Mouse (Mus musculus): Measurements from ENCODE around the gene Aif1. TPM values are rescaled to one million over a fixed set of nuclear protein-coding genes. Genes with fewer than 3 reads are reported as not detected.

Gene Aif1
- polyA plus RNA-seq, 1 experiment from 2014 or later: 20.0 TPM

DNA sequence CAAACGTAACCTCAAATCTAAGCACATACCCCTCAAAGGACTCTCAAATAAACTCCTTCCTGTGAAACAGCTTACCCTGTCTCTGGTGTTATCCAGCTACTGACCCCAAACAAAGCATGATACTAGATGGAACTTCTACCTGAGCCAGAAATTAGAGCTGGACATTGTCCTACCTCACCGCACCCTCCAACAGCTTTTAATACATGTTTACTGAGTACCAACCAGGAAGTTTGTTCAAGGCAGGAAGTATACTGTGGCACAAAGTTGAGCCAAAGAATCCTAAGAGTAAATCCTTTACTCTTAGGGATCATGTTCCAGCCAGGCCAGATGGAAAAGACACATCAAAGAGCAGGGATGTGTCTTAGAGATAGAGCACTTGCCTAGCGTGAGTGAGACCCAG, 34.7 kb upstream of the Aif1 start:
- Histone ChIP-seq H3K36me3 (ENCODE audit: control insufficient read depth, insufficient read depth, low read length) (no peaks in the 10 kb centered on the region), H3K4me2 (no peak overlapping the region), H3K4me3 (ENCODE audit: low read depth, low read length) (no peak overlapping the region), H3K4me1 (replicated peaks; ENCODE audit: control insufficient read depth, insufficient read depth, low read length) (peaks cover 2% of the 10 kb centered on the region; the same call in 1 of the 2 replicates), H3K27me3 (replicated peaks; ENCODE audit: control insufficient read depth, insufficient read depth, low read length) (no peaks in the 10 kb centered on the region), H3K27ac (ENCODE audit: low read depth, low read length) (no peak overlapping the region), H3K9ac (ENCODE audit: low read depth, low read length) (no peak overlapping the region), H3K9me3 (ENCODE audit: control insufficient read depth, low read length) (no peaks in the 10 kb centered on the region)
- 69% methylated on average over 3 of the region's 3 CpGs for WGBS
- DNase-seq (ENCODE audit: low spot score): no peak
- ATAC-seq (replicated peaks; ENCODE audit: low FRiP score): no peak

DNA sequence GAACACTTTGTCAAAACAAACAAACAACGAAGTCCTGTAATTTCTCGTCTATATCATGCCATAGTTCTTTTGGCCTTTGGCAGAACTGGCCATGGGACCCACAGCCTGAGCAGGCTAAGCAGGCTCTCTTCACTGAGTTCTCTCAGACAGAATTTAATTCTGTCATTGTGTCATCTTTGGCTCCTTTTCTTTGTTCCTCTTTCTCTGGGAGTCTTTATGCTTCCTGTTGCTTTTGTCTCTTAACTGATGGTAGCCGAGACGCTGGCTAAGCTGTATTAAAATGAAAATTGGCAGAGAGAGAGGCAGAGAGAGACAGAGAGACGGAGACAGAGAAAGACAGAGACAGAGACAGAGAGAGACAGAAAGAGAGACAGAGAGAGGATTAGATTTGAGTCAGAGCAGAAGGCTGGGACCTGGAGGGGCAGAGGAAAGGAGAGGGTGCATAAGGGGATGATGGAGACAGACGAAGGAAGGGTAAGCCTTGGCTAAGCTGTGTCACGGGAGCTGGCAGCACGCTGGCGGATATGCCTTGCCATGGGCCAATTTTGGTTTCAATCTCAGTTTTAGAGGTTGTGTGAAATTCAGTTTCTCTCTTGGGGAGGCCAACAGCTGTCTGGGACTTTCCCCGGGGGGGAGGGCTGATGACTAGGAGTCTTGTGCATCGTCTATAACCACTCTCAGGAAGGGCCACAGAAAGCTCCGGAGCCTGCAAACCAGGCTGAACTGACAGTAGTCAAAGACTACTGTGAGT, 34.1 kb upstream of the Aif1 start:
- Histone ChIP-seq H3K27ac (ENCODE audit: low read depth, low read length) (no peak overlapping the region), H3K36me3 (ENCODE audit: control insufficient read depth, insufficient read depth, low read length) (no peaks in the 10 kb centered on the region), H3K4me3 (ENCODE audit: low read depth, low read length) (no peak overlapping the region), H3K4me2 (no peak overlapping the region), H3K4me1 (replicated peaks; ENCODE audit: control insufficient read depth, insufficient read depth, low read length) (peaks cover 2% of the 10 kb centered on the region; the same call in 1 of the 2 replicates), H3K9ac (ENCODE audit: low read depth, low read length) (no peak overlapping the region), H3K9me3 (ENCODE audit: control insufficient read depth, low read length) (no peaks in the 10 kb centered on the region), H3K27me3 (replicated peaks; ENCODE audit: control insufficient read depth, insufficient read depth, low read length) (peaks cover 5% of the 10 kb centered on the region)
- 61% methylated on average over 12 of the region's 12 CpGs for WGBS
- ATAC-seq (replicated peaks; ENCODE audit: low FRiP score): no peak
- no peak for DNase-seq (ENCODE audit: low spot score)

DNA sequence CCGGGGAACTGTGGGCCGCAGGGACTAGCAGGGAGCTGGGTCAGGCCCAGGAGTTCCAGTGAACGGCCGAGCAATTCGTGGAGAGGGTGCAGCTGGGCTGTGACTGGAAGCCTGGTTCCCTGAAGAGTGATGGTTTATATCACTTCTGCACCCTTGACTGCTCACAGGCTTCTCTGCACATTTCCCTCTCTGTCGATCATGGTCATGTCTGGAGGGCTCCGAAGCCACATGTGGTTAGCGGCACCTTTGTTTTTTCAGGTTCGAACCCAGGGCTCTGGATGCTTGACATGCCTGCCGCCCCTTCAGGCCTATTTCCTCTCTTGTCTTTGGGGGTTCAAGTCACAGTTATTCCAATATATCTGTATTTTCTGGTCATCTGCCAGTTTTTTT, 29.5 kb upstream of the Aif1 start:
- Histone ChIP-seq H3K4me1 (replicated peaks; ENCODE audit: control insufficient read depth, insufficient read depth, low read length) (peaks cover 3% of the 10 kb centered on the region; the same call in 1 of the 2 replicates), H3K36me3 (ENCODE audit: control insufficient read depth, insufficient read depth, low read length) (no peaks in the 10 kb centered on the region), H3K9me3 (ENCODE audit: control insufficient read depth, low read length) (no peaks in the 10 kb centered on the region), H3K4me3 (ENCODE audit: low read depth, low read length) (no peak overlapping the region), H3K27me3 (replicated peaks; ENCODE audit: control insufficient read depth, insufficient read depth, low read length) (peaks cover 51% of the 10 kb centered on the region), H3K27ac (ENCODE audit: low read depth, low read length) (no peak overlapping the region), H3K9ac (ENCODE audit: low read depth, low read length) (no peak overlapping the region), H3K4me2 (no peak overlapping the region)
- ATAC-seq (replicated peaks; ENCODE audit: low FRiP score) (no peak), DNase-seq (ENCODE audit: low spot score) (no peak)
- 48% methylated on average over 10 of the region's 10 CpGs for WGBS

DNA sequence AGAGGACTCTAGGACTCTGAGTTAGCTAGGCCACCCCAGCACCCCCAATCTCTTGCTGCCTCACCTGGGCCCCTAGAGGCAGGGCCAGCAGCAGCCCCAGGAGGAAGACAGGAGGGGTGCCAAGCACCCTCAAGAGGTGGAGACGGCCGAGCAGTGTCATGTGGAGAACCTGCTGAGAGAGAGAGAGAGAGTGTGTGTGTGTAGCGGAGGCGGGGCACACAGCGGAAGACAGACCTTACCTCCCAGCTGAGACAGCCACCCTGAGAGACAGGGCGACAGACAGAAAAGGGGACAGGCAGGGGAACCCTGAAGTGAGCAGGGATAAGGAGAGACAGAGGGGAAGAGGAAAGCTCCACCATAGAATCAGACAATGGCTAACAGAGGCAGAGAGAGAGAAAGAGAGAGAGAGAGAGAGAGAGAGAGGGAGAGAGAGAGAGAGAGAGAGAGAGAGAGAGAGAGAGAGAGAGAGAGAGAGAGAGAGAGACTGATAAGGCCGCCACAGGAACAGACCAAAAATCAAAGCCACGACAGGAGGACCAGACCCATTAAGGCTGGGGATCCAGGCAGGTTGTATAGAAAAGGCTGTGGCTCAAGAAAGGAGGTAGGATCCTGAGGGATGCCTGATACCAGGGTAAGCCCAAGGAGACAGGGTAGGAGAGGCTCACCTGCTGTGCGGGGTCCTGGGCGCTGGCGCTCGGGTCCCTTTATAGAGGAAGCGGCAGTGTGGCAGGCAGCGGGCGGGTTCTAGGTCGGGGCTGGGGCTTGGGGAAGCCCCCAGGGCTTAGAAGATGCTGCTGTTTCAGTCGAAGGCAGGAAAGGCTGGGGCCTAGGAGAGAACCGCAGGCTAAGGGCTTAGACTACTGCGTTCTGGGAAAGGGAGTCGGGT, 28.9 kb upstream of the Aif1 start, which contains the start of gene Lta:
TSS of gene Lta (minus strand) at position 858 of the 886 bp plus-strand sequence.
- Histone ChIP-seq H3K36me3 (ENCODE audit: control insufficient read depth, insufficient read depth, low read length) (no peaks in the 10 kb centered on the region), H3K27me3 (replicated peaks; ENCODE audit: control insufficient read depth, insufficient read depth, low read length) (peaks cover 51% of the 10 kb centered on the region), H3K27ac (ENCODE audit: low read depth, low read length) (no peak within 1 kb of the TSS), H3K4me1 (replicated peaks; ENCODE audit: control insufficient read depth, insufficient read depth, low read length) (peaks cover 3% of the 10 kb centered on the region; the same call in 1 of the 2 replicates), H3K9me3 (ENCODE audit: control insufficient read depth, low read length) (no peaks in the 10 kb centered on the region), H3K4me2 (no peak within 1 kb of the TSS), H3K9ac (ENCODE audit: low read depth, low read length) (no peak within 1 kb of the TSS), H3K4me3 (ENCODE audit: low read depth, low read length) (no peak within 1 kb of the TSS)
- DNase-seq (ENCODE audit: low spot score) (no peak), ATAC-seq (replicated peaks; ENCODE audit: low FRiP score) (no peak)
- WGBS: 29% methylated on average over 20 of the region's 20 CpGs

DNA sequence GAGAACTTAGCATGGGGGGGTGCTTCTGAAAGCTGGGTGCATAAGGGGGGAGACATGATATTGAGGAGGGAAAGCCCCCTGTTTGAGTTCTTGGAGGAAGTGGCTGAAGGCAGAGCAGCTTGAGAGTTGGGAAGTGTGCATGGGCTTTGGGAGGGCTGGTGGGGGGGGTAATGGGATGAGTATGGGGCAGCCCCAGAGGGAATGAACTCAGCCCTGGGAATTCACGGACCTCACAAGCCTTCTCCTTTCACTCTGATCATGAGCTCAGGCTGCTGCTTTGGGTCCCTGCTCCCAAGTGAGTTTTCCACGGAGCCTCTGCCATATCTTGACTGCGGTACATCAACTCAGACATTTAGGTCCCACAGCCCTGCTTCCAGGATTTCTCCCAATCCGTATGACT, 26.6 kb upstream of the Aif1 start:
- Histone ChIP-seq H3K4me1 (replicated peaks; ENCODE audit: control insufficient read depth, insufficient read depth, low read length) (peaks cover 3% of the 10 kb centered on the region; the same call in 1 of the 2 replicates), H3K36me3 (ENCODE audit: control insufficient read depth, insufficient read depth, low read length) (no peaks in the 10 kb centered on the region), H3K4me3 (ENCODE audit: low read depth, low read length) (no peak overlapping the region), H3K9ac (ENCODE audit: low read depth, low read length) (no peak overlapping the region), H3K27ac (ENCODE audit: low read depth, low read length) (no peak overlapping the region), H3K9me3 (ENCODE audit: control insufficient read depth, low read length) (no peaks in the 10 kb centered on the region), H3K27me3 (replicated peaks; ENCODE audit: control insufficient read depth, insufficient read depth, low read length) (peaks cover 57% of the 10 kb centered on the region), H3K4me2 (no peak overlapping the region)
- no peak for DNase-seq (ENCODE audit: low spot score)
- WGBS: 56% methylated on average over 4 of the region's 4 CpGs
- no peak for ATAC-seq (replicated peaks; ENCODE audit: low FRiP score)

DNA sequence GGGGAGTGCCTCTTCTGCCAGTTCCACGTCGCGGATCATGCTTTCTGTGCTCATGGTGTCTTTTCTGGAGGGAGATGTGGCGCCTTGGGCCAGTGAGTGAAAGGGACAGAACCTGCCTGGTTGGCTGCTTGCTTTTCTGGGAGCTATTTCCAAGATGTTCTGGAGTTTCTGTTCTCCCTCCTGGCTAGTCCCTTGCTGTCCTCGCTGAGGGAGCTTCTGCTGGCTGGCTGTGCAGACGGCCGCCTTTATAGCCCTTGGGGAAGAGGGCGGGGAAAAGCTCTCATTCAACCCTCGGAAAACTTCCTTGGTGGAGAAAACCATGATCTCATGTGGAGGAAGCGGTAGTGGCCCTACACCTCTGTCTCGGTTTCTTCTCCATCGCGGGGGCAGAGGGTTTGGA, 25.9 kb upstream of the Aif1 start, which contains the start of gene Tnf:
TSS of gene Tnf (minus strand) at position 221 of the 400 bp plus-strand sequence.
- WGBS: 24% methylated on average over 13 of the region's 13 CpGs
- no peak for DNase-seq (ENCODE audit: low spot score)

DNA sequence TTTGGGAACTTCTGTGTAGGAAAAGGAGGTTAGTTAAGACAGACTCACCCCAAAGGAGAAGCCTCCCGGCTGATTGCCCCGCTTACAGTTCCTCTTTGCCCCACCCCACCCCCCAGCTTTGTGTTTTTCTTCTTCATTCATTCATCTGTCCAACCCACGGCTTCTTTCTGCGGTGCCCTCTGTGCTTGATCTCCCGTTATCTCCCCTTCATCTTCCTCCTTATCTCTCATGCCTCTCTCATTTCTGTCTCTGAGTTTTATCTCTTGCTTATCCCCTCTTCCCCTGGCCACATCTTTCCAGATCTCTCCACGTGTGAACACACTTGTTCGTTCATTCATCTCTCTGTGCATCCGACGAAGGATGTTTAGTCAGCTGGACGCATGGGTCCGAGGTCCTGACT, 25.3 kb upstream of the Aif1 start:
- peaks cover 62% of the 10 kb centered on the region for H3K27me3 ChIP-seq (replicated peaks; ENCODE audit: control insufficient read depth, insufficient read depth, low read length)
- ATAC-seq (replicated peaks; ENCODE audit: low FRiP score) (no peak), DNase-seq (ENCODE audit: low spot score) (no peak)
- 35% methylated on average over 11 of the region's 11 CpGs for WGBS
- H3K4me2 ChIP-seq: peak overlapping the region; percentile 44
- H3K36me3 ChIP-seq (ENCODE audit: control insufficient read depth, insufficient read depth, low read length): no peaks in the 10 kb centered on the region
- no peaks in the 10 kb centered on the region for H3K9me3 ChIP-seq (ENCODE audit: control insufficient read depth, low read length)
- peaks cover 3% of the 10 kb centered on the region; the same call in 1 of the 2 replicates for H3K4me1 ChIP-seq (replicated peaks; ENCODE audit: control insufficient read depth, insufficient read depth, low read length)
- H3K27ac ChIP-seq (ENCODE audit: low read depth, low read length): no peak overlapping the region
- no peak overlapping the region for H3K9ac ChIP-seq (ENCODE audit: low read depth, low read length)
- peak overlapping the region; percentile 22 for H3K4me3 ChIP-seq (ENCODE audit: low read depth, low read length)

More for the DNA sequence above, 25.9 kb upstream of the Aif1 start, which contains the start of gene Tnf:
- Histone ChIP-seq H3K27me3 (replicated peaks; ENCODE audit: control insufficient read depth, insufficient read depth, low read length) (peaks cover 57% of the 10 kb centered on the region), H3K9me3 (ENCODE audit: control insufficient read depth, low read length) (no peaks in the 10 kb centered on the region), H3K36me3 (ENCODE audit: control insufficient read depth, insufficient read depth, low read length) (no peaks in the 10 kb centered on the region), H3K4me1 (replicated peaks; ENCODE audit: control insufficient read depth, insufficient read depth, low read length) (peaks cover 3% of the 10 kb centered on the region; the same call in 1 of the 2 replicates), H3K9ac (ENCODE audit: low read depth, low read length) (no peak within 1 kb of the TSS), H3K27ac (ENCODE audit: low read depth, low read length) (no peak within 1 kb of the TSS), H3K4me2 (peak within 1 kb of the TSS; percentile 44), H3K4me3 (ENCODE audit: low read depth, low read length) (peak within 1 kb of the TSS; percentile 22)
- ATAC-seq (replicated peaks; ENCODE audit: low FRiP score): no peak

DNA sequence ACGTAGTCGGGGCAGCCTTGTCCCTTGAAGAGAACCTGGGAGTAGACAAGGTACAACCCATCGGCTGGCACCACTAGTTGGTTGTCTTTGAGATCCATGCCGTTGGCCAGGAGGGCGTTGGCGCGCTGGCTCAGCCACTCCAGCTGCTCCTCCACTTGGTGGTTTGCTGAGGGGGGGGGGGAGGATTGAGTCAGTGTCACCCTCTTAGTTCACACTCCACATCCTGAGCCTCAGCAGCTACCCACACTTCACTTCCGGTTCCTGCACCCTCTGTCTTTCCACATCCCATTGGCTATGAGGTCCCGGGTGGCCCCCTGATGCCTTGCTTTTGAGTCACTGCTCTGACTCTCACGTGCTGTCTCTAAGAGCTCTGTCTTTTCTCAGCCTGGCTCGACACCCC, 24.5 kb upstream of the Aif1 start:
- no peaks in the 10 kb centered on the region for H3K9me3 ChIP-seq (ENCODE audit: control insufficient read depth, low read length)
- 52% methylated on average over 11 of the region's 11 CpGs for whole genome bisulfite sequencing
- peaks cover 3% of the 10 kb centered on the region; the same call in 1 of the 2 replicates for H3K4me1 ChIP-seq (replicated peaks; ENCODE audit: control insufficient read depth, insufficient read depth, low read length)
- no peak for ATAC-seq (replicated peaks; ENCODE audit: low FRiP score)
- peaks cover 62% of the 10 kb centered on the region for H3K27me3 ChIP-seq (replicated peaks; ENCODE audit: control insufficient read depth, insufficient read depth, low read length)
- H3K27ac ChIP-seq (ENCODE audit: low read depth, low read length): no peak overlapping the region
- DNase-seq (ENCODE audit: low spot score): no peak
- H3K4me2 ChIP-seq: peak overlapping the region; percentile 44
- H3K36me3 ChIP-seq (ENCODE audit: control insufficient read depth, insufficient read depth, low read length): no peaks in the 10 kb centered on the region
- H3K9ac ChIP-seq (ENCODE audit: low read depth, low read length): no peak overlapping the region
- H3K4me3 ChIP-seq (ENCODE audit: low read depth, low read length): no peak overlapping the region
